Mouse (Mus musculus) 3134 (cell line): ENCODE data around the gene Nup153.

Source experiments
- DNase-seq: peaks from one replicate; pipeline ENCODE4 v3.0.0-alpha.2; 2011; ENCODE audit warnings: low spot score; ENCODE audit not compliant: insufficient read length; ENCODE audit errors: extremely low read depth

Nup153 gene

GRCm38 (mm10) chr13:46674601-46675000 is 53.1 kb downstream of the Nup153 start:
- DNase-seq, result no peak

GRCm38 (mm10) chr13:46670514-46670913 is 57.2 kb downstream of the Nup153 start:
- no peak for DNase-seq

- no peak for DNase-seq
These were observed 58.0 kb downstream of the Nup153 start for GRCm38 (mm10) chr13:46669620-46670271.

GRCm38 (mm10) chr13:46669048-46669619 is 58.6 kb downstream of the Nup153 start, which contains the start of gene Fam8a1:
TSS of gene Fam8a1 (plus strand) at chr13:46669522.
- peak; percentile 87 for DNase-seq

- no peak for DNase-seq
These were observed 64.2 kb downstream of the Nup153 start for GRCm38 (mm10) chr13:46663461-46663964.

GRCm38 (mm10) chr13:46659211-46659610 is 68.5 kb downstream of the Nup153 start:
- DNase-seq, result no peak

- no peak for DNase-seq
These were observed 73.2 kb downstream of the Nup153 start for GRCm38 (mm10) chr13:46654566-46654965.

- no peak for DNase-seq
These were observed 74.1 kb downstream of the Nup153 start for GRCm38 (mm10) chr13:46653671-46654070.

- no peak for DNase-seq
These were observed 75.1 kb downstream of the Nup153 start for GRCm38 (mm10) chr13:46652671-46653070.

- DNase-seq, result no peak
These were observed 75.9 kb downstream of the Nup153 start for GRCm38 (mm10) chr13:46651853-46652252.

- DNase-seq, result no peak
These were observed 82.3 kb downstream of the Nup153 start for GRCm38 (mm10) chr13:46645476-46645875.

- no peak for DNase-seq
These were observed 83.6 kb downstream of the Nup153 start for GRCm38 (mm10) chr13:46644175-46644574.

- no peak for DNase-seq
These were observed 85.4 kb downstream of the Nup153 start for GRCm38 (mm10) chr13:46642318-46642717.

- no peak for DNase-seq
These were observed 86.9 kb downstream of the Nup153 start for GRCm38 (mm10) chr13:46640608-46641468.

GRCm38 (mm10) chr13:46634133-46634488 is 93.6 kb downstream of the Nup153 start:
- DNase-seq, result no peak

GRCm38 (mm10) chr13:46633320-46634132 is 94.2 kb downstream of the Nup153 start:
- no peak for DNase-seq

GRCm38 (mm10) chr13:46632796-46633195 is 94.9 kb downstream of the Nup153 start:
- no peak for DNase-seq
